Mouse (Mus musculus) lung, embryonic 14.5 days (tissue): ENCODE measurements around the gene Skp1a. TPM values are rescaled to one million over a fixed set of nuclear protein-coding genes. Genes with fewer than 3 reads are reported as not detected.

ENCODE experiments used
- ATAC-seq: fragments of 200-750 bp; cut with Nextera tagmentation; 2 replicates; pipeline ENCODE4 v1.8.0; 2017; ENCODE audit warnings: mild to moderate bottlenecking, moderate TSS enrichment, moderate library complexity; ENCODE audit not compliant: insufficient read depth
- DNase-seq: peaks from one replicate; pipeline ENCODE4 v3.0.0-alpha.2; 2015
- H3K27ac ChIP-seq: fragments of 300-500 bp; sonication (generic); 2 replicates; pipeline ENCODE4 v1.5.1; 2014; ENCODE audit warnings: low read depth, mild to moderate bottlenecking, moderate library complexity
- H3K27me3 ChIP-seq: fragments of 300-500 bp; sonication (generic); 2 replicates; pipeline ENCODE4 v1.6.1; 2014; ENCODE audit warnings: low read length, control low read depth; ENCODE audit not compliant: insufficient read depth
- H3K36me3 ChIP-seq: fragments of 300-500 bp; sonication (generic); 2 replicates; pipeline ENCODE4 v1.6.1; 2014; ENCODE audit warnings: control low read depth; ENCODE audit not compliant: insufficient read depth
- H3K4me1 ChIP-seq: fragments of 300-500 bp; sonication (generic); 2 replicates; pipeline ENCODE4 v1.6.1; 2014; ENCODE audit warnings: antibody characterized with exemption, control low read depth; ENCODE audit not compliant: insufficient read depth
- H3K4me2 ChIP-seq: fragments of 300-500 bp; sonication (generic); 2 replicates; pipeline ENCODE4 v1.6.1; 2014; ENCODE audit warnings: mild to moderate bottlenecking
- H3K4me3 ChIP-seq: fragments of 300-500 bp; sonication (generic); 2 replicates; pipeline ENCODE4 v1.5.1; 2014; ENCODE audit warnings: low read depth, low read length
- H3K9ac ChIP-seq: fragments of 300-500 bp; sonication (generic); 2 replicates; pipeline ENCODE4 v1.6.1; 2014
- H3K9me3 ChIP-seq: fragments of 300-500 bp; sonication (generic); 2 replicates; pipeline ENCODE4 v1.6.1; 2016; ENCODE audit warnings: low read depth, low read length, control low read depth
- CTCF ChIP-seq: IDR thresholded peaks from 2 replicates; pipeline ENCODE4 v1.5.1; 2016; ENCODE audit warnings: antibody characterized with exemption, low read depth
- WGBS: fragments of 180-500 bp; shearing (Covaris S2); extraction: QIAGEN DNeasy Blood & Tissue Kit; methylation state at CpG from one replicate; pipeline ENCODE4 v1.1.7; 2014; 5-methylcytosine and 5-hydroxymethylcytosine counted together
- polyA plus RNA-seq: library from polyadenylated mRNA; unstranded; fragments of >200 nt; fragmentation: Nextera tagmentation; extraction: Ambion mirVana; gene quantifications from 2 replicates; pipeline ENCODE4 v1.2.1, GENCODE M21; 2014

The Skp1a gene
- polyA plus RNA-seq, 1 experiment from 2014 or later, result 781 TPM

GRCm38 (mm10) chr11:52282420-52282773, 50.6 kb downstream of the Skp1a start:
- TF ChIP-seq CTCF, result no peak
- peaks cover 17% of the 10 kb centered on the region; the same call in 1 of the 2 replicates for H3K36me3 ChIP-seq
- no peaks in the 10 kb centered on the region for H3K9me3 ChIP-seq
- ATAC-seq, result no peak
- DNase-seq, result peak; percentile 52
- no peak overlapping the region; the same call in 1 of the 2 replicates for H3K27ac ChIP-seq
- peaks cover 23% of the 10 kb centered on the region; the same call in 1 of the 2 replicates for H3K4me1 ChIP-seq
- WGBS, result under 1% methylated on average over 19 of the region's 19 CpGs
- H3K9ac ChIP-seq, result peak overlapping the region; percentile 73
- no peaks in the 10 kb centered on the region for H3K27me3 ChIP-seq
- H3K4me3 ChIP-seq, result peak overlapping the region; percentile 62
- peak overlapping the region; percentile 78 for H3K4me2 ChIP-seq

GRCm38 (mm10) chr11:52282774-52283595, 51.2 kb downstream of the Skp1a start, which contains the start of gene Tcf7:
Tcf7 (minus strand) TSS chr11:52283014.
- peak within 1 kb of the TSS; percentile 81 for H3K27ac ChIP-seq
- WGBS, result under 1% methylated on average over 87 of the region's 97 CpGs

GRCm38 (mm10) chr11:52283596-52284571, 52.1 kb downstream of the Skp1a start:
- no peak for TF ChIP-seq CTCF
- no peaks in the 10 kb centered on the region for H3K9me3 ChIP-seq
- ATAC-seq (peak; percentile 75), DNase-seq (peak; percentile 94)
- H3K9ac ChIP-seq, result peak overlapping the region; percentile 26; the same call in 1 of the 2 replicates
- H3K36me3 ChIP-seq, result peaks cover 11% of the 10 kb centered on the region; the same call in 1 of the 2 replicates
- 6% methylated on average over 44 of the region's 44 CpGs for WGBS
- H3K27ac ChIP-seq, result peak overlapping the region; percentile 81
- peaks cover 23% of the 10 kb centered on the region; the same call in 1 of the 2 replicates for H3K4me1 ChIP-seq
- H3K4me2 ChIP-seq, result peak overlapping the region; percentile 78
- peak overlapping the region; percentile 62 for H3K4me3 ChIP-seq
- H3K27me3 ChIP-seq, result no peaks in the 10 kb centered on the region

More at GRCm38 (mm10) chr11:52282774-52283595, 51.2 kb downstream of the Skp1a start, which contains the start of gene Tcf7:
- peaks cover 13% of the 10 kb centered on the region; the same call in 1 of the 2 replicates for H3K36me3 ChIP-seq
- peak; percentile 88 for DNase-seq
- peak within 1 kb of the TSS; percentile 62 for H3K4me3 ChIP-seq
- ATAC-seq, result peak; percentile 73
- TF ChIP-seq CTCF, result no peak
- H3K4me2 ChIP-seq, result peak within 1 kb of the TSS; percentile 78
- peak within 1 kb of the TSS; percentile 73 for H3K9ac ChIP-seq
- H3K9me3 ChIP-seq, result no peaks in the 10 kb centered on the region
- peaks cover 23% of the 10 kb centered on the region; the same call in 1 of the 2 replicates for H3K4me1 ChIP-seq
- no peaks in the 10 kb centered on the region for H3K27me3 ChIP-seq

GRCm38 (mm10) chr11:52286301-52286957, 54.6 kb downstream of the Skp1a start:
- Histone ChIP-seq H3K36me3 (no peaks in the 10 kb centered on the region), H3K27me3 (no peaks in the 10 kb centered on the region), H3K4me1 (peaks cover 23% of the 10 kb centered on the region; the same call in 1 of the 2 replicates), H3K9me3 (no peaks in the 10 kb centered on the region), H3K27ac (no peak overlapping the region), H3K4me2 (no peak overlapping the region), H3K9ac (no peak overlapping the region), H3K4me3 (no peak overlapping the region)
- ATAC-seq (no peak), DNase-seq (peak; percentile 9)
- WGBS, result 32% methylated on average over 16 of the region's 16 CpGs
- TF ChIP-seq CTCF, result no peak

DNA sequence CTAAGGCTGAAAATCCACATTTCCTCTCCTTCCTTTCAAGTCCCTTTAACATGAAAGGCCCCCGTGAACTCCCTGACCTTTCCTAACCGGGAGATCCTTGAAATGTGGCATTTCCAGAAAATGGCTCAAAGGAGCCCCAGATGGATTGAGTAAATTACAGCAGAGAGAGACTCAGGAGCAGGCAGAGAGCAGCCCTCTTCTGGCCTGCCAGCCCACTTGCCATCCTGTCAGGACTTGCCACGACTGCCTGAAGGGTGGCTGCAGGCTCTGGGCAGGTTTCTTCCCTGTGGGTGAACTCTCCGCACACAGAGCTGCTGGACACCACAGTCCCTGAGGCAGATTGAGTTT, 55.1 kb downstream of the Skp1a start:
- DNase-seq, result peak; percentile 41
- H3K9ac ChIP-seq, result no peak overlapping the region
- TF ChIP-seq CTCF, result no peak
- H3K4me2 ChIP-seq, result no peak overlapping the region
- H3K9me3 ChIP-seq, result no peaks in the 10 kb centered on the region
- peaks cover 21% of the 10 kb centered on the region; the same call in 1 of the 2 replicates for H3K4me1 ChIP-seq
- no peaks in the 10 kb centered on the region for H3K27me3 ChIP-seq
- H3K27ac ChIP-seq, result no peak overlapping the region
- H3K4me3 ChIP-seq, result no peak overlapping the region
- 16% methylated on average over 4 of the region's 4 CpGs for WGBS
- no peak for ATAC-seq
- H3K36me3 ChIP-seq, result no peaks in the 10 kb centered on the region

DNA sequence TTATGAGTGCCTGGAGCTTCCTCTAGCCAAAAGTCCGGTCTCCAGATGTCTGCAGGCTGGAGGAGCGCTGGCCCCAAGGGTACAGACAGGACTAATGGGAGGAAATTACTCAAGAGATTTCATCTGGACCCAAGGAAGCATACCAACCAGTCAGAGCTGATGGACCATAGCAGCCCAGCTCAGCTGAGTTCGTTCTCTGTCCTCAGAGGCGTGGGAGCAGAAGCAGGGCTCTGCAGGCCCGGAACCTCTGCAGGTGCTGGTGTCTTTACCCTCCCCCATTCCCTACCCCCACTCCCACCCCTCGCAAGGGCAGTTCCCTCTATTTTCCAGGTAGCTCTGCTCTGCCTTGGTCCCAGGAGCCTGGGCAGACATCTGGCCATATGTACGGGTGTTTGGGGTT, 60.6 kb downstream of the Skp1a start:
- ATAC-seq (no peak), DNase-seq (no peak)
- Histone ChIP-seq H3K4me3 (no peak overlapping the region), H3K27ac (no peak overlapping the region), H3K27me3 (no peaks in the 10 kb centered on the region), H3K9ac (no peak overlapping the region), H3K9me3 (no peaks in the 10 kb centered on the region), H3K4me1 (no peaks in the 10 kb centered on the region), H3K36me3 (no peaks in the 10 kb centered on the region), H3K4me2 (no peak overlapping the region)
- WGBS, result 68% methylated on average over 7 of the region's 7 CpGs
- no peak for TF ChIP-seq CTCF
